Mouse (Mus musculus) layer of hippocampus, postnatal 10 days (tissue): ENCODE data around the gene 2310022B05Rik. TPM values are rescaled to one million over a fixed set of nuclear protein-coding genes. Genes with fewer than 3 reads are reported as not detected.

Experiments
- DNase-seq, 2 experiments: peaks; one replicate each; pipeline ENCODE4 v3.0.0; 2021; ENCODE audit warnings: low spot score in 2 of 2
- long read RNA-seq: library from polyadenylated mRNA; stranded (forward); transcript quantifications from one replicate; pipeline ENCODE4 v2.0.0, GENCODE M21; 2023
- total RNA-seq, 2 experiments: library from RNA; stranded (reverse); gene quantifications; 2 replicates each; pipeline ENCODE4 v1.2.3; 2021

Gene 2310022B05Rik
- total RNA-seq: 100 to 1,000 TPM in 1 of 2 experiments, 10 to 100 TPM in 1; 96.2 to 106 TPM
- long read RNA-seq, transcript 2310022B05Rik-201 (4 exons, 3,307 nt): major isoform, 146 of 174 reads
- long read RNA-seq, partial matches to known transcripts: 1 of 174 reads
- long read RNA-seq, other reads (novel, unspliced or antisense): 27 of 174 reads

GRCm38 (mm10) chr8:124663112-124663873 is at the start of gene 2310022B05Rik:
TSS of gene 2310022B05Rik (minus strand) at chr8:124663369.
- DNase-seq: peak; percentile 87 to 88

- no peak for DNase-seq
These were observed 42.7 kb upstream of the 2310022B05Rik start for GRCm38 (mm10) chr8:124705823-124706222.

GRCm38 (mm10) chr8:124704376-124704775 is 41.2 kb upstream of the 2310022B05Rik start:
- no peak for DNase-seq

GRCm38 (mm10) chr8:124703526-124703925 is 40.4 kb upstream of the 2310022B05Rik start:
- DNase-seq: no peak

GRCm38 (mm10) chr8:124702183-124702582 is 39.0 kb upstream of the 2310022B05Rik start:
- no peak for DNase-seq

GRCm38 (mm10) chr8:124701023-124701422 is 37.9 kb upstream of the 2310022B05Rik start:
- DNase-seq: no peak

- DNase-seq: no peak
These were observed 37.1 kb upstream of the 2310022B05Rik start for GRCm38 (mm10) chr8:124700271-124700670.

- no peak for DNase-seq
These were observed 32.4 kb upstream of the 2310022B05Rik start for GRCm38 (mm10) chr8:124695424-124696100.

- no peak for DNase-seq
These were observed 28.5 kb upstream of the 2310022B05Rik start for GRCm38 (mm10) chr8:124691706-124692105.

GRCm38 (mm10) chr8:124688899-124689298 is 25.7 kb upstream of the 2310022B05Rik start:
- DNase-seq: no peak

GRCm38 (mm10) chr8:124682218-124682617 is 19.0 kb upstream of the 2310022B05Rik start:
- DNase-seq: no peak

GRCm38 (mm10) chr8:124681792-124682157 is 18.6 kb upstream of the 2310022B05Rik start:
- DNase-seq: no peak

GRCm38 (mm10) chr8:124681077-124681791 is 18.1 kb upstream of the 2310022B05Rik start:
- DNase-seq: no peak

- DNase-seq: no peak
These were observed 15.1 kb upstream of the 2310022B05Rik start for GRCm38 (mm10) chr8:124678246-124678645.

GRCm38 (mm10) chr8:124677486-124677885 is 14.3 kb upstream of the 2310022B05Rik start:
- peak; percentile 92 to 93 for DNase-seq

- peak; percentile 57 to 62 for DNase-seq
These were observed 13.9 kb upstream of the 2310022B05Rik start for GRCm38 (mm10) chr8:124677078-124677477.

- peak; percentile 37 to 63 for DNase-seq
These were observed 13.5 kb upstream of the 2310022B05Rik start for GRCm38 (mm10) chr8:124676661-124677060.

GRCm38 (mm10) chr8:124672345-124672744 is 9.2 kb upstream of the 2310022B05Rik start:
- no peak for DNase-seq

- DNase-seq: no peak
These were observed 5.6 kb upstream of the 2310022B05Rik start for GRCm38 (mm10) chr8:124668798-124669197.

- DNase-seq: no peak
These were observed 1.2 kb upstream of the 2310022B05Rik start for GRCm38 (mm10) chr8:124664414-124664813.

GRCm38 (mm10) chr8:124663874-124664230 is 683 bp upstream of the 2310022B05Rik start:
- DNase-seq: no peak
